Mouse (Mus musculus) heart, adult 2 months (tissue): ENCODE results near the gene 1810065E05Rik.

ENCODE experiments used
- CTCF ChIP-seq: fragments of 200-600 bp; IDR thresholded peaks from 2 replicates; pipeline ENCODE4 v1.8.1; 2022; ENCODE audit warnings: antibody characterized with exemption, mild to moderate bottlenecking, moderate library complexity
- EP300 ChIP-seq: fragments of 200-500 bp; IDR thresholded peaks from 2 replicates; pipeline ENCODE4 v1.6.1; 2011; ENCODE audit warnings: low read depth, low read length, control low read depth; ENCODE audit not compliant: insufficient read depth

DNA sequence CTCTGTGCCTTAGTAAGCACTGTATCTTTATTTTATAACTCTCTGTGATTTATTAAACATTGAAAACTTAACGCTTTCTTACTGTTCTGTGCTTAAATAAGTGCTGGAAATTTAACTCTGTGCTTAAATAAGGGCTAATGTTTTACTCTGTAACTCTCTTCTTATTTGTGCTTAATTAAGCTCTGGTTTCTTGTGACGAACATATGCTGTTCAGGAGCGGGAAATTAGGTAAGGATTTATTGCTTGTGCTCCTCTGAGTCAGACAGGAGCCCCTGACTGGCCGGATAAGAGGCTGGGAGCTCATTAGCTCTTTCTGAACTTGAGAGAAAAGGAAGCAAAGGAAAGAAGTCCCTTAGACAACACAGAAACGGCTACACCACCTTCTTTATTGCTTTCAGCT, 17.0 kb downstream of the 1810065E05Rik start:
- TF ChIP-seq EP300 (no peak), CTCF (no peak)
